Mouse (Mus musculus) heart, adult 18-20 months (tissue): ENCODE data around the gene Olfr545. TPM values are rescaled to one million over a fixed set of nuclear protein-coding genes. Genes with fewer than 3 reads are reported as not detected.
A peak's percentile ranks its signal among the peaks of the same experiment; 100 is the strongest.

ENCODE experiments used
- DNase-seq, 2 experiments: peaks; one replicate each; pipeline ENCODE4 v3.0.0; 2021 to 2022; ENCODE audit warnings: mixed read lengths in 1 of 2
- total RNA-seq, 2 experiments: library from RNA; stranded (reverse); gene quantifications; 2 replicates each; pipeline ENCODE4 v1.2.3; 2021

The Olfr545 gene
- total RNA-seq, 2 experiments from 2014 or later = not detected

DNA sequence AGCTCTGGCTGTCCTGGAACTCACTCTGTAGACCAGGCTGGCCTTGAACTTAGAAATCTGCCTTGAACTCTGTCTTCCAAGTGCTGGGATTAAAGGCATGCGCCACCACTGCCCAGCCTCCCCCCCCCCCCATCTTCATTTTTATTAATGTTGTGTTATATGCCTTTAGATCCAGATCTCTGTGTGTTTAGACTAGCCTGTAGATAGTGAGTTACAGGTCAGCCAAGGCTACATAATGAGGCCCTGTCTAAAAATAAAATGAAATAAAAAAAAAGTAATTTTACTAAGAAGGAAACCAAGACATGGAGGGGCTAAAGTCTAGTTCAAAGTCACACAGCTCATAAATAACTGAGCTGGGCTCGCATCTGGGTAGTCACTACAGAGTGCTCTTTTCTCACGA lies 20.4 kb downstream of the Olfr545 start:
- DNase-seq = no peak

GRCm38 (mm10) chr7:102478425-102478824 lies 20.9 kb downstream of the Olfr545 start:
- DNase-seq = no peak

- DNase-seq = no peak
Measured at GRCm38 (mm10) chr7:102477377-102477776, 22.0 kb downstream of the Olfr545 start.

GRCm38 (mm10) chr7:102476601-102477000 lies 22.8 kb downstream of the Olfr545 start:
- DNase-seq = no peak

DNA sequence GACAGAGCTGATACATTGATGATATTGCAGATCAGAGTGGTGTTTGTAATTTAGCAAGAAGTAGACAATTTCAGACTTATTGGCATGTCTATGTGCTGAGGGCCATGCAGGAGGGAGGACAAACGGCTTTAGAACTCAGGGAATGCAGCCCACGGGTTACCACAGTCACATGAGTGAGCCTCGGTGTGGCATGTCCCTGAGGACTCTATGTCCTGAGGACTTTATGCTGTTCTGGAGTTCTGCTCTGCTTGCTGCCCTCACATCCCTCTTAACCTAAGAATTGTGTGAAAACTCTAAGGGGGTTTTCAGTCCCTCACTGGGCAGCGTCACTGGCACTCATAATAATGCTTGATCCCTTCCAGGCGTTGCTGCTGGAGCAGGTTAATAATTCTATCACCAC lies 26.7 kb downstream of the Olfr545 start:
- no peak for DNase-seq

DNA sequence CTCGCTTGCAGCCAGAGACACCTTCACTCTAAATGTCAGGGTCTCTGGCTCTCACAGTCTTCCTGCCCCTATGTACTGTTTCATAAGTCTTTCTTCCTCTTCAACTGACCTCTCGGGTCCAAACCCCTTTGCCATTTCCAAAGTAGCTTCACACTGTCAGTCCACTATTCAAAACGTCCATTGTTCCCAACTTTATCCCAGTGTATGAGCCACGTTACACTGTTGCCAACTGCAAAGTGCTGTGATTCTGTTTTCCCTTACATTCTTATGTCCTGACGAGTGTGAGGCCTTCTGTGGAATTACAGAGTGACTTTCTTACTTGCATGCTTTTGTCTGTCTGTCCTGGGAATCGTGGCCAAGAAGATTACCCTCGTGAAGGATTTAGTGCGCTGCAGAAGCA lies 31.8 kb downstream of the Olfr545 start:
- no peak for DNase-seq

GRCm38 (mm10) chr7:102458618-102459380 lies 40.6 kb downstream of the Olfr545 start:
- no peak for DNase-seq

DNA sequence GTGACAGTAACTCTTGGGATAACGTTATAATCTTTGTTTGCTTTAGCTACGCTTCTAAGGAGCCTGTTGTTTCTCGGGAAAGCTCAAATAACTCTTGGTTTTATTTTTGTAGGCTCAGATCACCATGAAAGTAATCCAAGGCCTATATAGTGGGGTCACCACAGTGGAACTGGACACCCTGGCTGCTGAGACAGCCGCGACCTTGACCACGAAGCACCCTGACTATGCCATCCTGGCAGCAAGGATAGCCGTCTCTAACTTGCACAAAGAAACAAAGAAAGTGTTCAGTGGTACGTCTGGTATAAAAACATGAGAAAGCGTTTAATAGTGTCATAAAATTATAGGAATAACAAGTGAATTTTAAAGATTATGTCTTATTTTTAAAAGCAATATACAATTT lies 52.9 kb downstream of the Olfr545 start:
- DNase-seq = no peak

GRCm38 (mm10) chr7:102444301-102444700 lies 55.1 kb downstream of the Olfr545 start:
- no peak for DNase-seq

- no peak for DNase-seq
Measured at GRCm38 (mm10) chr7:102442432-102442831, 56.9 kb downstream of the Olfr545 start.

DNA sequence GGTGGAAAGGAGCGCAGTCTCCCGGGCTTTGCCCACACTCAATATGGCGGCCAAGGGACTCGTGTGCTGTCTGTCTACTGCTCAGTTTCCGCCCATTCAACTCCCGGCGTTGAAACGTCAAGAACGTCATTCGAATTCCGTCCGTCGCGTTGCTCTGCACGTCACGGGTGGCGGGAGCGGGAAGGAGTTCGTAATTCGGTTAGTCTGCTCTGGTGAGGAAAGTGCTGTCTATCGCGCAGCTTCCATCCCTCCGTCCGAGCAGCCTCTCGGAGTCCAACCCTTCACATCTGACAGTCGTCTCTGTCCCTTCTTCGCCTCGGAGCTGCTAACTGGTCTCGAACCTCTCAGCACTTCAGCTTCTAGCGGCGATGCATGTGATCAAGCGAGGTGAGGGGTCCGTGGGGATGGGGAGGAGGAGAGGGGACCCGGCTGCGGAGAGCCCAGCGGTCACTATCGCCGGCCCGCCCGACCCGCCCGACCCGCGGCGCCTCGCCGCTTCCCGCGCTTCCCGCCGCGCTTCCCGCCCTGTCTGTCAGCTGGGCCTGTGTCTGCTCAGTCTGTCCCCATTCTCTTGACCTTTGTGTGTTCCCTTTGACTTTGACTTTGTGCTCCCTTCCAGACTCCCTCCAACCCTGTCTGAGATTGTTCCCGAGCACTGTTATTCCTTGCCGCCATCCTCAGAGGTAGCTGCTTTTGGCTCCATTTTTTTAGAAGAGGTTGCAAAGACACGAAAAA lies 57.5 kb downstream of the Olfr545 start, which contains the start of gene Rrm1:
Rrm1 (plus strand) TSS at position 39 of the 735 bp plus-strand sequence.
- DNase-seq = peak; percentile 97 to 98

Other genes with a start within 250 kb of the Olfr545 start
- 10 to 100 TPM; 19.6 to 26.9 TPM for gene Rhog, start 243.5 kb downstream of the Olfr545 start, total RNA-seq
- gene Stim1, start 231.8 kb downstream of the Olfr545 start, total RNA-seq = 10 to 100 TPM; 20.7 to 25.8 TPM
- gene Rrm1, start 57.9 kb downstream of the Olfr545 start, total RNA-seq = 10 to 100 TPM in 1 of 2 experiments, 1 to 10 TPM in 1; 9.5 to 10.1 TPM
- gene Olfr543, start 17.9 kb downstream of the Olfr545 start, total RNA-seq = not detected
- not detected for gene Olfr544, start 11.3 kb downstream of the Olfr545 start, total RNA-seq
- gene Olfr547, start 35.2 kb upstream of the Olfr545 start, total RNA-seq = not detected
- not detected for gene Olfr548-ps1, start 41.3 kb upstream of the Olfr545 start, total RNA-seq
- not detected for gene Olfr549, start 50.3 kb upstream of the Olfr545 start, total RNA-seq
- 1 to 10 TPM; 5.3 TPM for gene Trim21, start 65.9 kb upstream of the Olfr545 start, total RNA-seq
- gene Olfr550, start 71.9 kb upstream of the Olfr545 start, total RNA-seq = under 1 TPM; 0.05 to 0.18 TPM
- not detected for gene Olfr551, start 92.3 kb upstream of the Olfr545 start, total RNA-seq
- under 1 TPM; 0.10 to 0.23 TPM for gene Olfr552, start 98.2 kb upstream of the Olfr545 start, total RNA-seq
- gene Olfr553, start 118.6 kb upstream of the Olfr545 start, total RNA-seq = not detected
- not detected for gene Olfr554, start 138.9 kb upstream of the Olfr545 start, total RNA-seq
- not detected for gene Olfr555, start 159.2 kb upstream of the Olfr545 start, total RNA-seq
- not detected for gene Olfr556, start 165.3 kb upstream of the Olfr545 start, total RNA-seq
- 1 to 10 TPM; 6.7 to 8.5 TPM for gene Trim68, start 187.8 kb upstream of the Olfr545 start, total RNA-seq
- gene Olfr557, start 196.3 kb upstream of the Olfr545 start, total RNA-seq = not detected
- gene Olfr558, start 202.6 kb upstream of the Olfr545 start, total RNA-seq = 1 to 10 TPM; 2.3 TPM
- not detected for gene Olfr33, start 219.5 kb upstream of the Olfr545 start, total RNA-seq
- not detected for gene Olfr559, start 227.9 kb upstream of the Olfr545 start, total RNA-seq